Mouse (Mus musculus): ENCODE results near the gene Cemip2. TPM values are rescaled to one million over a fixed set of nuclear protein-coding genes. Genes with fewer than 3 reads are reported as not detected.

The Cemip2 gene
- polyA plus RNA-seq, 1 experiment from 2014 or later = 83.7 TPM

GRCm38 (mm10) chr19:21890699-21891098 is 112.6 kb downstream of the Cemip2 start:
- no peak for ATAC-seq (ENCODE audit: low FRiP score)
- Histone ChIP-seq H3K4me3 (ENCODE audit: low read depth, low read length) (no peak overlapping the region), H3K4me1 (ENCODE audit: control insufficient read depth, insufficient read depth, low read length) (no peaks in the 10 kb centered on the region), H3K9ac (ENCODE audit: low read length) (no peak overlapping the region), H3K4me2 (no peak overlapping the region), H3K27ac (ENCODE audit: low read depth, low read length) (no peak overlapping the region), H3K9me3 (ENCODE audit: control insufficient read depth, low read length) (no peaks in the 10 kb centered on the region), H3K36me3 (ENCODE audit: control insufficient read depth, insufficient read depth, low read length) (no peaks in the 10 kb centered on the region), H3K27me3 (ENCODE audit: control insufficient read depth, insufficient read depth, low read length) (no peaks in the 10 kb centered on the region)
- WGBS = 89% methylated on average over 2 of the region's 2 CpGs
- DNase-seq (ENCODE audit: low spot score, missing footprints) = no peak

GRCm38 (mm10) chr19:21894792-21895191 is 116.7 kb downstream of the Cemip2 start:
- 94% methylated on average over 3 of the region's 3 CpGs for WGBS
- DNase-seq (ENCODE audit: low spot score, missing footprints) = no peak
- Histone ChIP-seq H3K4me2 (no peak overlapping the region), H3K4me1 (ENCODE audit: control insufficient read depth, insufficient read depth, low read length) (no peaks in the 10 kb centered on the region), H3K27ac (ENCODE audit: low read depth, low read length) (no peak overlapping the region), H3K4me3 (ENCODE audit: low read depth, low read length) (no peak overlapping the region), H3K9ac (ENCODE audit: low read length) (no peak overlapping the region), H3K9me3 (ENCODE audit: control insufficient read depth, low read length) (no peaks in the 10 kb centered on the region), H3K36me3 (ENCODE audit: control insufficient read depth, insufficient read depth, low read length) (no peaks in the 10 kb centered on the region), H3K27me3 (ENCODE audit: control insufficient read depth, insufficient read depth, low read length) (no peaks in the 10 kb centered on the region)
- no peak for ATAC-seq (ENCODE audit: low FRiP score)

GRCm38 (mm10) chr19:21895540-21895939 is 117.4 kb downstream of the Cemip2 start:
- Histone ChIP-seq H3K4me3 (ENCODE audit: low read depth, low read length) (no peak overlapping the region), H3K9ac (ENCODE audit: low read length) (no peak overlapping the region), H3K4me2 (no peak overlapping the region), H3K27me3 (ENCODE audit: control insufficient read depth, insufficient read depth, low read length) (no peaks in the 10 kb centered on the region), H3K27ac (ENCODE audit: low read depth, low read length) (no peak overlapping the region), H3K4me1 (ENCODE audit: control insufficient read depth, insufficient read depth, low read length) (no peaks in the 10 kb centered on the region), H3K36me3 (ENCODE audit: control insufficient read depth, insufficient read depth, low read length) (no peaks in the 10 kb centered on the region), H3K9me3 (ENCODE audit: control insufficient read depth, low read length) (no peaks in the 10 kb centered on the region)
- ATAC-seq (ENCODE audit: low FRiP score) = no peak
- DNase-seq (ENCODE audit: low spot score, missing footprints) = no peak
- WGBS = 84% methylated on average over 5 of the region's 5 CpGs

GRCm38 (mm10) chr19:21897122-21897827 is 119.1 kb downstream of the Cemip2 start:
- Histone ChIP-seq H3K9me3 (ENCODE audit: control insufficient read depth, low read length) (no peaks in the 10 kb centered on the region), H3K27ac (ENCODE audit: low read depth, low read length) (no peak overlapping the region), H3K27me3 (ENCODE audit: control insufficient read depth, insufficient read depth, low read length) (no peaks in the 10 kb centered on the region), H3K9ac (ENCODE audit: low read length) (no peak overlapping the region), H3K4me1 (ENCODE audit: control insufficient read depth, insufficient read depth, low read length) (no peaks in the 10 kb centered on the region), H3K4me3 (ENCODE audit: low read depth, low read length) (no peak overlapping the region), H3K4me2 (no peak overlapping the region), H3K36me3 (ENCODE audit: control insufficient read depth, insufficient read depth, low read length) (no peaks in the 10 kb centered on the region)
- ATAC-seq (ENCODE audit: low FRiP score) = no peak
- 88% methylated on average over 7 of the region's 7 CpGs for WGBS
- DNase-seq (ENCODE audit: low spot score, missing footprints) = no peak

- H3K36me3 ChIP-seq (ENCODE audit: control insufficient read depth, insufficient read depth, low read length) = no peaks in the 10 kb centered on the region
- DNase-seq (ENCODE audit: low spot score, missing footprints) (no peak), ATAC-seq (ENCODE audit: low FRiP score) (no peak)
- H3K4me2 ChIP-seq = no peak overlapping the region
- no peak overlapping the region for H3K27ac ChIP-seq (ENCODE audit: low read depth, low read length)
- no peak overlapping the region for H3K9ac ChIP-seq (ENCODE audit: low read length)
- no peaks in the 10 kb centered on the region for H3K27me3 ChIP-seq (ENCODE audit: control insufficient read depth, insufficient read depth, low read length)
- WGBS = 80% methylated on average over 12 of the region's 12 CpGs
- no peaks in the 10 kb centered on the region for H3K4me1 ChIP-seq (ENCODE audit: control insufficient read depth, insufficient read depth, low read length)
- no peak overlapping the region for H3K4me3 ChIP-seq (ENCODE audit: low read depth, low read length)
- no peaks in the 10 kb centered on the region for H3K9me3 ChIP-seq (ENCODE audit: control insufficient read depth, low read length)
These were observed 120.1 kb downstream of the Cemip2 start for GRCm38 (mm10) chr19:21898015-21898939.

Other genes with a start within 250 kb of the Cemip2 start
- gene 1110059E24Rik, start 125.4 kb upstream of the Cemip2 start, polyA plus RNA-seq (2014; fragmentation: Nextera tagmentation; extraction: Ambion mirVana) = 79.6 and 80.4 TPM in 2 replicates
- 55.3 and 55.6 TPM in 2 replicates for gene Abhd17b, start 125.2 kb upstream of the Cemip2 start, polyA plus RNA-seq (2014; fragmentation: Nextera tagmentation; extraction: Ambion mirVana)